Mouse (Mus musculus) lung, adult 2 months (tissue): ENCODE data around the gene Gmppa.

Source experiments
- CTCF ChIP-seq: fragments of 200-500 bp; IDR thresholded peaks from 2 replicates; pipeline ENCODE4 v1.5.1; 2011; ENCODE audit warnings: mild to moderate bottlenecking, low read length, control low read depth; ENCODE audit not compliant: insufficient read depth
- POLR2A ChIP-seq: fragments of 200-500 bp; IDR thresholded peaks from 2 replicates; pipeline ENCODE4 v1.6.1; 2011; ENCODE audit warnings: low read depth, mild to moderate bottlenecking, control low read depth, low read length, borderline replicate concordance; ENCODE audit errors: extremely low read depth

DNA sequence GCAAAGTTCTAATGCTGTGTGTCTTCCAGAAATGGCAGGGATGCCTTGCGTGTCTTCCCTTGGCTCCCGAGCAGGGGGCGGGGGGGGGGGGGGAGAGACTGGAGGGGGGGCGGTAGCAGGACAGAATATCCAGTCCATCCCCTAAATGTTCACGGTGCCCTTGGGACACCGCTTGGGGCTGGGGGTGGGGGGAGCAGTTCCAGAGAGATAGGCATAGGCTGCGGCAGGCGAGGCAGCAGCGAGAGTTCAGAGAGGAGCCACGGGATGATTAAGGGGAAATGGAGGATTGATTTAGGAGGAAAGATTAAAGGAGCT lies 21.9 kb downstream of the Gmppa start:
- no peak for TF ChIP-seq CTCF
- TF ChIP-seq POLR2A, result no peak
